Mouse (Mus musculus): ENCODE results near the gene C1qtnf9.

The C1qtnf9 gene

DNA sequence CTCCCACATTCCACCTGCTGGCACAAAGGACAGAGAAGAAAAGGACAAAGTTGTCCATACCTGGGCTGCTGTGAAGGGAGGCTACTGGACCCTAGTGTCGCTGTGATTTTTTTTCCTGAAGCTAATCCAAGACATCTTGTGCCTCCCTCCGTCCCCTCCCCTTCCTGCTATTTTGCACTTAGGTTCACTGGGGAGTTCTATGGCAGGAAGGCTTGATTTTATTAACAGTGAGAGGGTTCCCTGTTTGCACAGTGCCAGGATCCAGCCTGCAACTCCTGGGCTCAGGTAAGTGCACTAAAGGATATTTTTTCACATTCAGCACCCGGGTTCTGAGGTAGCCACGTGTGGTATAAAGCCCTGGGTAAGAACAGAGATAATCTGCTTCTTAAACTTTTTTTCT, at the start of gene C1qtnf9:
C1qtnf9 (plus strand) TSS at position 251 of the 400 bp plus-strand sequence.
- DNase-seq (ENCODE audit: low spot score) = no peak

DNA sequence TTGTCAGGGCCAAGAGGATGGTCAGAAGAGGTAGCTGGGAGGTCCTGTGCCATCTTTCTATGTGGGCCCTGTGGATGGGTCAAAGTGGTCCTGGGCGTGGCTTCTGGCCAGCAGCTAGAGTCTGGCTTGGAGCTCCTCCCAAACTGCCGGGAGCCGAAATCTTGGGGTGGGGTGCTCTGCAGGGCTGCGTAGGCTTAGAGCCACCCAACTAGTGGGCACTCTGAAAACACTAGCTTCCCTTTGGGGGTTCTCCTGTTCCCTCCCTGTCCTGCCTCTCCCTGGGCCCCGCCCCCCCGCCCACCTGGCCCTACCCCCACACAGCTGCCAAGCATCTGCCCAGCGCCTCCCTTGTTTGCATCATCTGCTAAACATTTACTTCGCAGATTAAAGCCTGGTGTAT, 46.6 kb upstream of the C1qtnf9 start:
- no peak for DNase-seq (ENCODE audit: low spot score)

DNA sequence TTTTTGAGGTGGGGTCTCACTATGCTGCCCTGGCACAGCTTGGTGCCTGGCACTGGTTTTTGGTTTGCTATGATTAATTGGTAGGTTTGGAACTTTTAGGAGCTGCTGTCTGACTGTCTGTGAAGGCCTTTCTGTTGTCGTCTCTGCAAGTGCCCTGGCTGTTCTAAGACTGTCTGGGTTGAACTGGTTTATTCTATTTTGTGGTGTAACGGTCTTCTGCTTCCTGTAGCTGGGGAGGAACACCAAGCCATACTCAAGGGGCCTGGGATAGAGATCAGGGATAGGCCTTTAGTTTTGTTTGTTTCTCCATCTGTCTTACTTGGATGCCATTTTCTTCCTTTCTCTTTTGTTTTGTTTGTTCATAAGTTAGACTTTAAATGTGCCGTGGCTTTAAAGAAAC, 46.0 kb upstream of the C1qtnf9 start:
- DNase-seq (ENCODE audit: low spot score) = no peak

DNA sequence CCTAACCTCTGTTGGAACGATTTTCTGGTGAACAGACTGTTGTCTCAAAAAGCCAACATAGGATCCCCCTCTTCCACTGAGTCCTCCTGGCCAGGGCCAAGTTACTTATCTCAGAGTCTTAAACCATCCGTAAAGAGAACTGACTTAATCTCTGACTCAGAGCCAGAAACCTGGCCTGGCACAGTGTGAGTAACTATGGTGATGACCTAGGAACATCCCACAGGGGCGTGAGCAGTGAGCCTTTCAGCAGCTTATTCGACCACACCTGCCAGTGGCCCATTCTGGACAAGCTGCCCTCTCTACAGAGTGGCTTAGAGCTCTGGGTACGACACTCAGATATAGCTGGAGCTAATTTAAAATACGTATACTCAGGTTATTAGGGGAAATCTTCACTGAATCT, 41.8 kb upstream of the C1qtnf9 start:
- DNase-seq (ENCODE audit: low spot score) = peak; percentile 24

DNA sequence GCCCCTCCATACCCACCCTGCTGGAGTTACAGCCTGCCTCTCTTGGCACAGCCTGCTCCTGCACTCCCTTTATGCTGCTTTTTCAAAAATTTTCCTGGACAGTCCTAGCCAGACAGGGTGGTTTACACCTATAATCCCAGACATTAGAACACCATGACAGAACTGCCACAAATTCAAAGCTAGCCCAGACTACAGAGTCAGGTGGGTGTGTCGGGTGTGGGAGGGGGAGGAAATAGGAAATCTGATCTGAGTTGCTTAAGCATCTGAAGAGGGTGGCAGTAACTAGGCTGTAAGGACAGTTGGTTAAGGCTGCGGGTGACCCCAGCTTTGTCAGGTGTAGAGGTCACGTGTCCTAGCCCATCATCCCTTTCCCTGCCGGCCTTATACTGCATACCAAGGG, 40.8 kb upstream of the C1qtnf9 start:
- no peak for DNase-seq (ENCODE audit: low spot score)

DNA sequence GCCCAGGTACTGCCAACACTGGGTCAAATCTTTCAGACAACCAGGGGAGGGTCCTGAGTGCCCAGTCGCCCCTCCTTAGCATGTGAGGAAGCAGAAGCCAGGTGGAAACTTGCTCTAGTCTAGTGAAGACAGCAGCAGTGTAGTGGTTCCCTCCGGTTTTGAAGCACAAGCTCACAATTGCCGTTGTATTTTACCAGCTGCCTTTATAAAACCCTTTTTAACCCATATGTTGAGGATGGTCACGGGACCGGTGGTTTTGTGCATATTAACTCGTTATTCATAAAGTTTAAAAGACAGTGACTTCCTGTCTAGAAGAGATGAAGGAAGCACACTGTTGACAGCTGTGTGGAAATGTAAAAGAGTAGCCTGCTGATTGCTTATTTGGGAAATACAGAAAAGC, 35.9 kb upstream of the C1qtnf9 start:
- no peak for DNase-seq (ENCODE audit: low spot score)

DNA sequence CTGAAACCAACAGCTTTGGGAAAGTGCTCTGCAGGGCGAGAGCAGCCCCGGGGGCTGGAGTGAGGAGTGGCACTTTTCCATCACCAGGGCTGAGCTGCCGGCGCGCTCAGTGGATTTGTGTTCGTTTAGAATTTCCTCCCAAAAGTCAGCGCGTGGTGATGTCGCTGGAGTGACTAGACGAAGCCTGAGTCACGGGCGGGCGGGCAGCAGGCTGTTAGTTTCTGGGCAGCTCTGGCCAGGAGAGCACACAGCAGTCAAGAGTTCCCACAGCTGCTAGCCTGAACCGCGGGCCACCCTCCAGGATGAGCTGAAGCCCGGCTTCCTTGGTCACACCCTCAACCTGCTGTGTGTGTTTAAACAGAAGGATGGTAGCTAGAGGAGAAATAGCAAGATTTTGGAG, 35.1 kb upstream of the C1qtnf9 start:
- DNase-seq (ENCODE audit: low spot score) = peak; percentile 56

DNA sequence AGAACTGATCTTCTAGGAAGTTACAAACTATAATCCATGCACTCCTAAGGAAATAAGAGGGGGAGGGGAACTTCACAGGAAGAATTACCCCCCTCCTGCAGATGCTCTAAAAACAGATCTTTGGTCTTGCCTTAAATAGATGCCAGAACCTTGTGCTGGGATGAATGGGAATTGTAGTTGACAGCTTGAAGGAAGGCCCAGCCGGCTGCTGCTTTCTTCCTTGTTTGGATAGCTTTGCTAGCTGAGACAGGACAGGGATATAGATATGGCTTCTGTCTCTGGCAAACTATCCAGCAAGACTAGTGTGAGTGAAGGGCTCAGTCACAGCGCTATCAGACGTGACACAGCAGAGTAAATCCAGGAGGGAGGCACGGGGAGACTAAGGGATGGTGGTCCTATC, 34.2 kb upstream of the C1qtnf9 start:
- DNase-seq (ENCODE audit: low spot score) = peak; percentile 32

DNA sequence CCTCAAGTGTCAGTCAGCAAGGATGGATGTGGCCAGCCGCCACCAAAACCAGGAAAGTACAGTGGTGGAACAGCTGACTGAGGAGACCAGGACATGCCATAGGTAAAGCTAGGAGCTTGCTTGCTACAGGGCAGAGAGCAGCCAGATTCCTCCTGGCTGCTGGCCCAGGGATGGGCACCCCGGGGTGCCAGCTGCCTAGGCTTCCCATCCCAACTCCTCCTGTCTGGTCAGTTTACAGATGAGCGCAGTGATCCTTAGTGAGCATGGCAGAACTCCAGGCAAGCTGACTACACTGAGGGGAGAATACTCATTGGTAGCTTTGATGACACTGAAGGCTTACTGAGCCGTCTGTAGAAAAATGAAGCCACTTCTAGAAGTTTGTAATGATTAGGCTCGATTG, 32.7 kb upstream of the C1qtnf9 start:
- DNase-seq (ENCODE audit: low spot score) = no peak

DNA sequence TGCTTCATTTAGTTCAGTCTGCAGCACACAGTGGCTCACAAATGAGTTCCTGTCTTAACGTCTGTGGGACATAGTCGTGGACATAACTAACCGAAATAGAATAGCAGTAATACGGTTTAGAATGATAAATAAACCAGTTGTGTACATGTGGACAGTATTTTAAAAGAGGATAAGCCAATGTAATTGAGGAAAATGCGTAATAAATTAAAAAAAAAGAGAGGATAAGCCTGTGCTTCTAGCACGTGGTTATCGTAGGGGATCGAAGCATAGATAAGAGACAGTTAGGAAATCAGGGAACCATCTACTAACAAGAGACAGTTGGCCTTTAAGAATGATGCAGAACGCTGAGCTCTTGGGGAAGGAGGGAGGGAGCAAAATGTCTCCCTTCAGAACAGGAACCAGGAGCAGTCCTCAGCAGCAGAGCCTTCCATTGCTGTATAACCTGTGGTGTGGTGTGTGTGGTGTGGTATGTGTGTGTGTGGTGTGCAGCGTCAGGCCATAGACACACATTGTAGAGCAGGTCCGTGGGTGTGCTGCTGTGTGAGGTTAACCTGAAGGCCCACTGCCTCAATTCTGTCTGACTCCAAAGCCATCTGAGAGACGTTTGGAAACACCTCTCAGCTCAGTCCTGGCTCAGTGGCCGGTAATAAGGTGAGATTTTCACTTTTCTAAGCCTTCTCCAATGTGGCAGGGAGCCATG, 31.9 kb upstream of the C1qtnf9 start:
- no peak for DNase-seq (ENCODE audit: low spot score)

DNA sequence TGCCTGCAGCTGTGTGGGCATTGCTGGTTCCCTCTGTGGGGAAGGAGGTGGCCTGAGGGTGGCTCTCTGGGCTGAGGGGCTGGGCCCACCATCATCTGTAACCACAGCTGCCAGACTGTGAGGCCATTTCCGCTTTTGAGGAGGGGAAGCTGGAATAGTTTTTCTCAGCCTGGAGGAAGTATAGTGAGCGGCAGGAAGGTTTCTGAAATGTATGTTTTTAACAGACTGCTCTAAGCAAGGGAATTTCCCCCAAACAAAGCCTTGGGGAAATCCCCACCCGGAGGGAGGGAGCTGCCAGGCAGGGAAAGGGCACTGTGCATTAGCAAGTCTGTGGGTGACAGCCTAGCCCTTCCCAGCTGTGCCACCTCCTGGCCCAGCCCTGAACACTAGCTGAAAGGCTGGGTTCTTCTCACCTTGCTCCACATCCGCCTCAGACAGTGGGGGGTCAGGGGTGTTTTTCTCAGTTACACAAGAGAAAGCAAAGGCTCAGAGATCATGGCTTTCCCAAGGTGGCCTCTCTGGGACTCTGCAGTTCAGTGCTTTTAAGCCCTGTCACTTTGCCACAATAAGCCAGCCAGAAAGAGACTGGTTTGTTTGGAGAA, 31.2 kb upstream of the C1qtnf9 start:
- peak; percentile 36 for DNase-seq (ENCODE audit: low spot score)

DNA sequence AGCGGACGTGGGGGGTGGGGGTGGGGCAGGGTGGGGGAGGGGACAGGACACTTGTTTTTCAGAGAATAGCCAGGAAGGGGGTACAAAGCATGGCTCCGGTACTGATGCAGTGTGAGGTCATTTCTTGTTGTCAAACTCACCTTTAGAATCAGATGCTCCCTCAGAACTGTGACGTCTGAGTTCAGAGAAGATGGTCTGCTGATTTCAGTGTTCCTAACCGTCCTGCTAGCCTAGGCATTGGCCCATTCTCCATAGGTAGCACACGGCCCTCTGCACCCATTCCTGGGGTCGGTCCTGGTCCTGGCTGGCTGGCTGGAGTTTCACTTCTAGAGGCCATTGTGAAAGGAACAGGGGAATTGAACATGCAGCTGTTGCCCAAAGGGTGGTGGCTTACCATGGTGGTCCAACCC, 30.7 kb upstream of the C1qtnf9 start:
- no peak for DNase-seq (ENCODE audit: low spot score)

DNA sequence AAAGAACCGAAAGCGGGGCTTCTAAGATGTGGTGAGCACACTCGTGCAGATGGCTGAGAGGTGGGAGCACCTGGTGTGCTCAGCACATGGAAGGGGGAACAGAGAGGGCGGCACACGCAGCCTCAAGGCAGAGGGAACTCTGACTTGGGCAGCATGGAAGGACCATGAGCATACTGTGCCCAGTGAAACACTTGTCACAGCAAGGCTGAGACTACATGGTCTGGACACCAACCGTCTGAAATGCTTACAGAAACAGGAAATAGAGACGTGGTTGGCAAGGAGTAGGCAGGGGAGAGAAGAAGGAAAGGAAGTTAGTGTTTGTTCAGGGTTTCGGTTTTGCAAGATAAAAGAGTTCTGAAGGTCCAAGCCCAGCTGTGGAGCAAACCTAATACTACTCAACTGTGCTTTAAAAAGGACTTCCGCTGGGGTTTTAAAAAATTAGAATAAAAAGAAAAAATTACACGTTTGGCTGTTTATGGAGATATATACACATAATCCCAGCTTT, 29.4 kb upstream of the C1qtnf9 start:
- no peak for DNase-seq (ENCODE audit: low spot score)

DNA sequence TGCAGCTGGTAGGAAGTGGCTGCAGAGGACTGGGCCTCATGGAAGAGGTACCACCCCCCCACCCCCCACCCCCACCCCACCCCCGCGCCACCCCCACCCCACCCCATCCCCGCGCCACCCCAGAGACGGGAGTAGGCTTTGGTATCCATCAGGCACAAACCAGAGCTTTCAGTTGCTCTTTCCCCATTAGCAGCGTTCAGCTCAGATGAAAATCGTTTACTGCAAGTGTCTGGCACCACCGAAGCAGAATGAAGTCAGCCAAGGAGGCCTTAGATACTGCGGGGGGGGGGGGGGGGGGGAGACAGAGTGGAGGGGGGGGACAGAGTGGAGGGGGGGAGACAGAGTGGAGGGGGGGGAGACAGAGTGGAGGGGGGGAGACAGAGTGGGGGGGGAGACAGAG, 28.8 kb upstream of the C1qtnf9 start:
- DNase-seq (ENCODE audit: low spot score) = no peak

DNA sequence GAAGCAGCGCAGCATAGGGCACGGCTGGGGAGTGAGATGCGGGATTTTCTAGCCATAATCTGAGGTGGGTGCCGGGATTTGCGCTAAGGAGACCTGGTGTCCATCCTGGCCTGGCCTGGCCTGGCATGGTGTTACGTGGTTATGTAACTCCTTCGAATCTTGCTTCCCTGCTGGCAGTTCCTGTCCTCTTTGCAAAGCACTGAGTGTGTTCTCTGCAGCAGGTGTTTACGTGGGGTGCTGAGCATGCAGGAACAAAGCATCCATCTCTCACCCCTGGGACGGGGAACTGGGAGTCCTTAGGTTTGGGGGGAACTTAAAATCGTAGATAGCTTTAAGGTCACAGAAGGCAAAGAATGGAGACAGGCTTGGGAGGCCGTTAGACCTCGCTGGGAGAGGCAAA, 28.3 kb upstream of the C1qtnf9 start:
- DNase-seq (ENCODE audit: low spot score) = no peak

DNA sequence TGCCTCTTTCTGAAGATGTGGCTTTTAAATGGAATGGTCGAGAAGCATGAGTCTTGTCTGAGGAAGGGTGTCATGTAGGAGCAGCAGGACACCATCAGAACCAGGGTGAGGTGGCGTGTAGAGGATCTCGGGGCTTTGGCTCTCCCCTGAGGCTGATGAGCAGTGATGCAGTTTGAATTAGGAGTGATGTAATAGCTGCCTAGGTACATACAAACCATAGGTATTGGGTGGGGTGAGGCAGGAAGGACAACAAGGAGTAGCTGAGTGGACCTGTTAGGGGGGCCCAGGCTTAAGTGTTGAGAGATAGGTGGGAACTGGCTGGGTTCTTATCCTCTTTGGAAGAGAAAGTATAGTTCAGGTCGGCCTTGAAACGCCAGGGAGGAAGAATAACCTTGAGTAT, 27.4 kb upstream of the C1qtnf9 start:
- no peak for DNase-seq (ENCODE audit: low spot score)

DNA sequence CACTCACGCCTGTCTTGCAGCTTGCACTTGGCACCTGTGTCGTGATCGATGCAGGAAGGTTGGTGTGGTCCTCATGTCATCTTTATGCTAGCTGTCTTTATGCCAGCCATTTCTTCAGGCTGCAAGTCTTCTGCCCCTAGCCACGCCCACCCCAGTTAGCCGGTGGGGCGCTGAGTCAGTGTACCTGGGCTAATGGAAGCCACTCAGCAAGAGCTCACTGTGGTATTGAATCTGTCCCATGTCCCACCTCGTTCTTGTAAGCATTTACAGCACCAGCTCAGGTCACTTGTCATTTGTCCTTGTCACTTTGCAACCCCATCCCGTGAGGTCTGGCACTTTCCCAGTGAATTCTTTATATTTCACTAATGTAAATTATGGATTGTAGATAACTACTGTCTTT, 26.9 kb upstream of the C1qtnf9 start:
- DNase-seq (ENCODE audit: low spot score) = no peak

DNA sequence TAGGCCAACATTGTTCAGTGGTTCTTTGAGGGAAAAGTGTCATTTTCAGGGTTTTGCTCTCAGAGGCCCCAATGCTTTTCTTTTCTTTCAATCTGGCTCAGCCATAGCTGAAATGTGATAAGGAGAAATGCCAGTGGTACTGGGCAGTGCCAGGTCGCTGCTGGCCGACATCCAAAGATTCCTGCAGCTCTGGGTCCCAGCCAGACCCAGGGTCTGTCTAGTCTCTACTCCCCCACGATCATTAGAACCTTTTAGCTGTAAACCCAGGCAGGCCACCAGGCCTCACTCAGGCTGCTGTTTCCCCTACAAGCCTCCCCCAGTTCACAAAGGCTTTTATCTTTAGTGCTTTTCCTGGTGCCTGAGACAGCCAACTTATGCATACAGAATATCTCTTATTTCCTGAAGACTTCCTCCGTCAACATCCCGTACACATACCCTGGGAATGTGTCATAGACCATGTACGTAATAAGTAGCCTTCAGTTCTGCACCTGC, 26.4 kb upstream of the C1qtnf9 start:
- DNase-seq (ENCODE audit: low spot score) = no peak

DNA sequence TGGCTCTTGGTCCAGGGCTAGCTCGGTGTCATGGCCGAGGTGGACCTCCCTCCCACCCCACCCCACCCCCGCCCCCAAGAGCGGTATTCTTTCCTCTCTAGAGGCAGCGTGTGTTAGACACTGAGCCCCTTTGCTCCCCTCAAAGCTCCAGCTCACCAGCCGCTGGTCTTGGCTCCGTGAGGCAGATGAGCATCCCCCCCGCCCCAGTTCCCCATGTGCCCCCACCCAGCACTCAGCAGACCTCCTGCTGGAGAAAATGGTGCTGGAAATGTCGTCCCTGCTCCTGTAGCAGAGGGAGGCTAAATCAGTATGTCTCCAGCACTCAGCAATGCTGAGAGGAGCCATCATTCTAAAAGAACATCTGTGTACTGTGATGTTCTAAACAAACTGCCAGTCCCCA, 24.3 kb upstream of the C1qtnf9 start:
- no peak for DNase-seq (ENCODE audit: low spot score)

DNA sequence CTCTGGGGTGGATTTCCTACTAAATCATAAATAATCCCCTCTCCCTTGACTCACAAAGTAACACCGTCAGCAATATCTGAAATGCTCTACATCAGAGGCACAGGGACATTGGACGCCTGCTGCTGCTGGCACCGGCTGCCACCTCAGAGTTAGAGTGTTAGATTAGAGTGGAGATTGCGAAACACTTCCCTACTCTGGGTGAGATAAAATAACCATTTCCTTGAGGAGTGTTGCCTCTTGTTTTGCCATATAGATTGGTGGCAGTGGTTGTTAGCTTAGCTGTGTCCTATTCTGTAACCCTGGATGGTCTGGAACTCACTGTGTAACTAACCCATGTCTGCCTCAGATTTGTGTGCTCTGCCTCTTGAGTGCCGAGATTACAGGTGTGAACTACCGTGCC, 22.7 kb upstream of the C1qtnf9 start:
- no peak for DNase-seq (ENCODE audit: low spot score)

DNA sequence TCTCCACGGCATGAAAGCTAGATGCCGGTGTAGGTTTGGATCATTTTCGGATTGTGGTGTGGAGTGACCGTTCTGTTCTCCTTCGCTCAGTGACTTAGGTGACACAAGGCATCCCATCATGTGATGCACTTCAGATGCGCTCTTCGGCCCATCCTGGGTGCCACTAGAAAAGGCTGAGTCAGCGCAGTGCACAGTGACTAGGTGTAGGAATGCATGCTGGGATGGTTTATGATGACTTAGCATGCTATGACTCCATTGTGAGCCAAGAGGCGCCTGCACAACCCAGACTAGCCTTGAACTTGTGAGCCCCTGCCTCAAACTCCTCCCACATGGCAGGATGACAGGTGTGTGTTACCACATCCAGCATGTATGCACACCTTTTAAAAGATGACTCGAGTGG, 21.8 kb upstream of the C1qtnf9 start:
- no peak for DNase-seq (ENCODE audit: low spot score)

DNA sequence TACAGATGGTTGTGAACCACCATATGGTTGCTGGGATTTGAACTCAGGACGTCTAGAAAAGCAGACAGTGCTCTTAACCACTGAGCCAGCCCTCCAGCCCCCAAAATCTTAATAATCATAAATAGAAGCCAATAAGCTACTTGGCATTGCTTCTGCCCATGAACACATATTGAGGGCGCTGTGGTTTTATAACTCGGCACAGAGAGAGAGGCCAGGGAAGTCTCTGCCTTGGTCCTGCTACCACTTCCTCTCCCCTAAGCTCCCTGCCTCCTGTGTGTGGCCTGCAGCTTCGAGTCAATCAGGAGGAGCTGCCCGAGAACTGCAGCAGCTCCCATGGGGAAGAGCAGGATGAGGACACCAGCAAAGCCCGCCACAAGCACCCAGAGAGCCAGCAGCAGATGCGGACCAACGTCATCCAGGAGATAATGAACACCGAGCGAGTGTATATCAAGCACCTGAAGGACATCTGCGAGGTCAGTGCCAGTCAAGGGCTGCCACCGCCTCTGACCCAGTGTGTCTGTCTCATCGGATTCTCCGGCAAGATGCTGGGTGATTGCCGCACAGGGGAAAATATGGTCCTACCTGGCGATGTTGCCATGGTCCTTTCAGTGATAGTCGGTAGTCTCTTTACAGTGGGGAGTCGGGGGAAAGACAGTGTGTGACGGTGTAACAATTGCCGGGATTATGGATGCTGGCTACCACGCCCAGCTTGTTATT, 20.6 kb upstream of the C1qtnf9 start:
- DNase-seq (ENCODE audit: low spot score) = no peak

DNA sequence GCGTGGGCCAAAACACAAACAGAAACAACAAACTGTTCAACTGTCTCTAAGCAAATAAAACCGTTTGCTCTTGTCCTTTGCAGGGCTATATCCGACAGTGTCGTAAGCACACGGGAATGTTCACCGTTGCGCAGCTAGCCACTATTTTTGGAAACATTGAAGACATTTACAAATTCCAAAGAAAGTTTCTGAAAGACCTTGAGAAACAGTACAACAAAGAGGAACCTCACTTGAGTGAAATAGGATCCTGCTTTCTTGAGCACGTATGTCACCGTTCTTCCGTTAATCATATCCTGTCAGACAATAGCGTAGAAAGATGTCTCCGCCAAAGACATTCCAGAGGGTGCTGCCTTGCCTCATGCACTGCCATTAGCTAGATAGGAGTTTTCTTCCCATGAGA, 18.1 kb upstream of the C1qtnf9 start:
- DNase-seq (ENCODE audit: low spot score) = no peak
